Mouse (Mus musculus) heart, embryonic 11.5 days (tissue): ENCODE measurements around the gene Lman1l. TPM values are rescaled to one million over a fixed set of nuclear protein-coding genes. Genes with fewer than 3 reads are reported as not detected.

ENCODE experiments used
- ATAC-seq: fragments of 200-750 bp; cut with Nextera tagmentation; replicated peaks from 2 replicates; pipeline ENCODE4 v1.8.0; 2017; ENCODE audit warnings: moderate library complexity; ENCODE audit not compliant: insufficient number of reproducible peaks, low FRiP score, low TSS enrichment
- H3K27ac ChIP-seq: fragments of 300-500 bp; sonication (generic); 2 replicates; pipeline ENCODE4 v1.5.1; 2014; ENCODE audit warnings: mild to moderate bottlenecking, low read depth, low read length
- H3K27me3 ChIP-seq: fragments of 300-500 bp; sonication (generic); 2 replicates; pipeline ENCODE4 v1.6.1; 2014; ENCODE audit warnings: mild to moderate bottlenecking, low read length, mixed read lengths; ENCODE audit not compliant: control insufficient read depth, insufficient read depth
- H3K36me3 ChIP-seq: fragments of 300-500 bp; sonication (generic); 2 replicates; pipeline ENCODE4 v1.6.1; 2014; ENCODE audit warnings: mild to moderate bottlenecking, low read length, moderate library complexity, mixed read lengths; ENCODE audit not compliant: control insufficient read depth, insufficient read depth
- H3K4me1 ChIP-seq: fragments of 300-500 bp; sonication (generic); 2 replicates; pipeline ENCODE4 v1.6.1; 2014; ENCODE audit warnings: low read length; ENCODE audit not compliant: control insufficient read depth, insufficient read depth
- H3K4me2 ChIP-seq: fragments of 300-500 bp; sonication (generic); 2 replicates; pipeline ENCODE4 v1.6.1; 2014; ENCODE audit warnings: mild to moderate bottlenecking, moderate library complexity
- H3K4me3 ChIP-seq: fragments of 300-500 bp; sonication (generic); 2 replicates; pipeline ENCODE4 v1.5.1; 2014; ENCODE audit warnings: low read depth, low read length
- H3K9ac ChIP-seq: fragments of 300-500 bp; sonication (generic); 2 replicates; pipeline ENCODE4 v1.6.1; 2014; ENCODE audit warnings: mild to moderate bottlenecking, low read depth, low read length, moderate library complexity
- H3K9me3 ChIP-seq: fragments of 300-500 bp; sonication (generic); replicated peaks from 2 replicates; pipeline ENCODE4 v1.6.1; 2016; ENCODE audit warnings: low read length; ENCODE audit not compliant: control insufficient read depth
- WGBS: fragments of 180-500 bp; shearing (Covaris S2); extraction: QIAGEN DNeasy Blood & Tissue Kit; methylation state at CpG from one replicate; pipeline ENCODE4 v1.1.7; 2014; ENCODE audit not compliant: insufficient replicate concordance; 5-methylcytosine and 5-hydroxymethylcytosine counted together
- polyA plus RNA-seq: library from polyadenylated mRNA; unstranded; fragments of >200 nt; fragmentation: Nextera tagmentation; extraction: Ambion mirVana; gene quantifications from 2 replicates; pipeline ENCODE4 v1.2.1, GENCODE M21; 2014

Gene Lman1l
- polyA plus RNA-seq, 1 experiment from 2014 or later = not detected

- H3K27me3 ChIP-seq = no peaks in the 10 kb centered on the region
- H3K4me1 ChIP-seq = peaks cover 51% of the 10 kb centered on the region
- H3K27ac ChIP-seq = no peak overlapping the region
- 60% methylated on average over 7 of the region's 7 CpGs for WGBS
- H3K4me3 ChIP-seq = peak overlapping the region; percentile 99
- H3K9me3 ChIP-seq = no peaks in the 10 kb centered on the region
- H3K36me3 ChIP-seq = peaks cover 3% of the 10 kb centered on the region; the same call in 1 of the 2 replicates
- H3K9ac ChIP-seq = peak overlapping the region; percentile 13
- ATAC-seq = no peak
- peak overlapping the region; percentile 94 for H3K4me2 ChIP-seq
These were observed 23.2 kb upstream of the Lman1l start for GRCm38 (mm10) chr9:57643856-57644180.

GRCm38 (mm10) chr9:57643169-57643855 is 22.7 kb upstream of the Lman1l start:
- H3K36me3 ChIP-seq = peaks cover 3% of the 10 kb centered on the region; the same call in 1 of the 2 replicates
- no peaks in the 10 kb centered on the region for H3K27me3 ChIP-seq
- peaks cover 56% of the 10 kb centered on the region for H3K4me1 ChIP-seq
- peak overlapping the region; percentile 13 for H3K9ac ChIP-seq
- no peak for ATAC-seq
- no peaks in the 10 kb centered on the region for H3K9me3 ChIP-seq
- 77% methylated on average over 9 of the region's 9 CpGs for WGBS
- peak overlapping the region; percentile 94 for H3K4me2 ChIP-seq
- peak overlapping the region; percentile 99 for H3K4me3 ChIP-seq
- no peak overlapping the region for H3K27ac ChIP-seq

- Histone ChIP-seq H3K9me3 (no peaks in the 10 kb centered on the region), H3K9ac (no peak overlapping the region), H3K27ac (no peak overlapping the region), H3K27me3 (no peaks in the 10 kb centered on the region), H3K4me1 (peaks cover 70% of the 10 kb centered on the region), H3K4me2 (no peak overlapping the region), H3K4me3 (no peak overlapping the region), H3K36me3 (peaks cover 3% of the 10 kb centered on the region; the same call in 1 of the 2 replicates)
- ATAC-seq = no peak
- 79% methylated on average over 13 of the region's 13 CpGs for WGBS
These were observed 21.4 kb upstream of the Lman1l start for GRCm38 (mm10) chr9:57641775-57642550.

GRCm38 (mm10) chr9:57641022-57641421 is 20.4 kb upstream of the Lman1l start:
- H3K9me3 ChIP-seq = no peaks in the 10 kb centered on the region
- H3K4me1 ChIP-seq = peaks cover 75% of the 10 kb centered on the region
- peak overlapping the region; percentile 59 for H3K4me2 ChIP-seq
- no peak overlapping the region for H3K4me3 ChIP-seq
- whole genome bisulfite sequencing = 45% methylated on average over 1 of the region's 1 CpGs
- ATAC-seq = no peak
- peaks cover 3% of the 10 kb centered on the region; the same call in 1 of the 2 replicates for H3K36me3 ChIP-seq
- H3K9ac ChIP-seq = no peak overlapping the region
- H3K27me3 ChIP-seq = no peaks in the 10 kb centered on the region
- H3K27ac ChIP-seq = no peak overlapping the region

GRCm38 (mm10) chr9:57640384-57640783 is 19.8 kb upstream of the Lman1l start:
- 15% methylated on average over 15 of the region's 15 CpGs for WGBS
- peak overlapping the region; percentile 12; the same call in 1 of the 2 replicates for H3K27ac ChIP-seq
- peaks cover 3% of the 10 kb centered on the region; the same call in 1 of the 2 replicates for H3K36me3 ChIP-seq
- no peaks in the 10 kb centered on the region for H3K27me3 ChIP-seq
- no peak for ATAC-seq
- peak overlapping the region; percentile 59 for H3K4me2 ChIP-seq
- peak overlapping the region; percentile 59 for H3K9ac ChIP-seq
- H3K9me3 ChIP-seq = no peaks in the 10 kb centered on the region
- H3K4me3 ChIP-seq = 0 out of 2 replicates have a peak overlapping the region, but pooled peaks have one; percentile 19
- H3K4me1 ChIP-seq = peaks cover 75% of the 10 kb centered on the region

- Histone ChIP-seq H3K36me3 (peaks cover 3% of the 10 kb centered on the region; the same call in 1 of the 2 replicates), H3K9ac (peak overlapping the region; percentile 59), H3K4me3 (no peak overlapping the region), H3K4me2 (peak overlapping the region; percentile 59), H3K27ac (peak overlapping the region; percentile 85; the same call in 1 of the 2 replicates), H3K27me3 (no peaks in the 10 kb centered on the region), H3K9me3 (no peaks in the 10 kb centered on the region), H3K4me1 (peaks cover 75% of the 10 kb centered on the region)
- no peak for ATAC-seq
- WGBS = 77% methylated on average over 5 of the region's 5 CpGs
These were observed 19.2 kb upstream of the Lman1l start for GRCm38 (mm10) chr9:57639661-57640328.

- H3K9ac ChIP-seq = peak overlapping the region; percentile 31
- ATAC-seq = 0 out of 2 replicates have a peak, but pooled peaks have one; percentile 20
These were observed 18.3 kb upstream of the Lman1l start for GRCm38 (mm10) chr9:57638651-57639459.

More at GRCm38 (mm10) chr9:57638651-57639459, 18.3 kb upstream of the Lman1l start:
- peaks cover 74% of the 10 kb centered on the region for H3K4me1 ChIP-seq
- H3K36me3 ChIP-seq = peaks cover 3% of the 10 kb centered on the region; the same call in 1 of the 2 replicates
- H3K27me3 ChIP-seq = no peaks in the 10 kb centered on the region
- H3K4me2 ChIP-seq = peak overlapping the region; percentile 9
- 40% methylated on average over 8 of the region's 8 CpGs for WGBS
- H3K4me3 ChIP-seq = no peak overlapping the region
- peak overlapping the region; percentile 85 for H3K27ac ChIP-seq
- no peaks in the 10 kb centered on the region for H3K9me3 ChIP-seq
